Mouse (Mus musculus) neural tube, embryonic 14.5 days (tissue): ENCODE measurements at regions not wholly inside any gene's neighbourhood (a gene's known extent, or its start where the extent isn't known, plus 50 kb on each side); places are given as distances from the start of the nearest gene placed in this dataset.
"Not testable (repeated sequence)": the region's sequence is repeated elsewhere in the genome, so short reads cannot be mapped to it uniquely, and the experiment has no call there.

Experiments
- ATAC-seq: fragments of 200-750 bp; cut with Nextera tagmentation; 2 replicates; pipeline ENCODE4 v1.8.0; 2017; ENCODE audit warnings: low read depth, mild to moderate bottlenecking, moderate TSS enrichment, moderate library complexity
- H3K27ac ChIP-seq: fragments of 300-500 bp; sonication (generic); 2 replicates; pipeline ENCODE4 v1.5.1; 2014; ENCODE audit warnings: low read depth, mild to moderate bottlenecking, control low read depth, low read length, moderate library complexity, mixed read lengths
- H3K27me3 ChIP-seq: fragments of 300-500 bp; sonication (generic); 2 replicates; pipeline ENCODE4 v1.6.1; 2014; ENCODE audit warnings: low read length; ENCODE audit not compliant: control insufficient read depth, insufficient read depth
- H3K36me3 ChIP-seq: fragments of 300-500 bp; sonication (generic); 2 replicates; pipeline ENCODE4 v1.6.1; 2014; ENCODE audit warnings: low read length, mixed read lengths; ENCODE audit not compliant: control insufficient read depth, insufficient read depth
- H3K4me1 ChIP-seq: fragments of 300-500 bp; sonication (generic); 2 replicates; pipeline ENCODE4 v1.6.1; 2014; ENCODE audit warnings: low read length; ENCODE audit not compliant: control insufficient read depth, insufficient read depth
- H3K4me2 ChIP-seq: fragments of 300-500 bp; sonication (generic); 2 replicates; pipeline ENCODE4 v1.6.1; 2014; ENCODE audit warnings: mild to moderate bottlenecking, low read depth, low read length, control low read depth
- H3K4me3 ChIP-seq: fragments of 300-500 bp; sonication (generic); 2 replicates; pipeline ENCODE4 v1.5.1; 2014; ENCODE audit warnings: low read depth, low read length, control low read depth, mixed read lengths
- H3K9ac ChIP-seq: fragments of 300-500 bp; sonication (generic); replicated peaks from 2 replicates; pipeline ENCODE4 v1.6.1; 2014; ENCODE audit warnings: low read depth, mild to moderate bottlenecking, control low read depth, low read length, mixed read lengths
- H3K9me3 ChIP-seq: fragments of 300-500 bp; sonication (generic); 2 replicates; pipeline ENCODE4 v1.6.1; 2016; ENCODE audit warnings: low read length; ENCODE audit not compliant: control insufficient read depth
- WGBS: fragments of 180-500 bp; shearing (Covaris S2); extraction: QIAGEN DNeasy Blood & Tissue Kit; methylation state at CpG from one replicate; pipeline ENCODE4 v1.1.7; 2014; 5-methylcytosine and 5-hydroxymethylcytosine counted together

DNA sequence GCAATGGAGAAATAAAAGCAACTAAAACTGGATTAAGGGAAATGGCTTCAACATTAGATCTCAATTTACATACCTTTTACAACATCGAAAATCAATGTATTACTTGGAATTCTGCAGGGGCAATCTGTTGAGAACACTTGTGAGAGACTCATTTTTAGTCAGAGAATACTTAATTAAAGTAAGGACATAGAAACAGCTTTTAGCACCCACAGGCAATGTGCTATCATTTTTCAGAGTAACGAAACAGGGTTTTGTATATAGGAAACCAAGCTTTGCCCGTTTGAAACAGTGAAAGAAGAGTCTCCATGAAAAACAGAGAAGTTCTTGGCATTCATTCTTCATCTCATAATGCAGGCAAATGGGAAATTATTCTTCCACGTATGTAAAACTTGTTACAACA is 196.4 kb downstream of the Tdrd3 start:
- H3K4me3 ChIP-seq = no peak overlapping the region
- no peak overlapping the region for H3K4me2 ChIP-seq
- 92% methylated on average over 4 of the region's 4 CpGs for WGBS

GRCm38 (mm10) chr14:87619368-87620035 is 203.1 kb downstream of the Tdrd3 start:
- Histone ChIP-seq H3K9me3 (no peaks in the 10 kb centered on the region), H3K9ac (no peak overlapping the region), H3K27ac (no peak overlapping the region), H3K4me1 (no peaks in the 10 kb centered on the region), H3K27me3 (no peaks in the 10 kb centered on the region), H3K4me2 (no peak overlapping the region), H3K36me3 (no peaks in the 10 kb centered on the region), H3K4me3 (no peak overlapping the region)
- no peak; the same call in 1 of the 2 replicates for ATAC-seq
- WGBS = 63% methylated on average over 5 of the region's 5 CpGs

More for the DNA sequence above, 196.4 kb downstream of the Tdrd3 start:
- H3K9me3 ChIP-seq = no peaks in the 10 kb centered on the region
- no peak overlapping the region for H3K27ac ChIP-seq
- ATAC-seq = no peak
- H3K9ac ChIP-seq = no peak overlapping the region
- no peaks in the 10 kb centered on the region for H3K4me1 ChIP-seq
- no peaks in the 10 kb centered on the region for H3K36me3 ChIP-seq
- H3K27me3 ChIP-seq = no peaks in the 10 kb centered on the region

DNA sequence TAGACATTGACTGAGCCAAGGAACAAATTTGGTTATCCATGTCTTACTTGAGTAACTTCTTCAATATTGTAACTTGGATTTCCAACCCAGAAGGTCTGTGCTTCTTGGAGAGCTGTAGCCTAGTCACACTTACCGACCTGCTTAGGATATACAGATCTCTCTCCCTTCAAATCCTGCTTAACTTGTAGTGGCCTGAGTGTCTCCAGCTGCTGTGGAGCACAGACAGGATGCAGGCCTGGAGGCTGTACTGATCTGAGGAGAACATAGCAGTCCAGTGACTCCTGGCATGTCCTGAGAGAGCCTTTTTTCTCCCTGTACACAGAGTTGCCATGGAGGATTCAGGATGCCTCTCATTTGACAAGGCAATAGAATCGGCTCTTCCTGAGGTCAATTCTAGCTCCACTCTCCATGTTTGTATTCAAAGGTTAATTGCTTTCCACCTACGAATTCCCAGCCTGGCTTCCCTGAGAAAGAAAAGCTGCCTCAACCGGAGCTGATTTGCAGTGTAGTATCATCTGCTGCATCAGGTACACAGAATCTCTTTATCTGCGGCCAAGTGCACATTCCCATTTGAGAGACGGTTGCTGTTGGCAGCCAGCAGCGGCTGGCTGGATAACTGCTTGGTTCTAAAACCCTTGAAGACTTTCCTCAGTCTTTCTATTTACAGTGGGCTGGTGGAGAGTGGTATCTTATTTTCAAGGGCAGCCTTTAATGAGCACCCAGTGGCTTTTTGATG is 214.8 kb downstream of the Tdrd3 start:
- WGBS = 74% methylated on average over 7 of the region's 7 CpGs
- Histone ChIP-seq H3K27me3 (no peaks in the 10 kb centered on the region), H3K36me3 (no peaks in the 10 kb centered on the region), H3K4me1 (no peaks in the 10 kb centered on the region), H3K9me3 (no peaks in the 10 kb centered on the region), H3K27ac (no peak overlapping the region), H3K4me2 (no peak overlapping the region), H3K4me3 (no peak overlapping the region), H3K9ac (no peak overlapping the region)
- ATAC-seq = no peak

DNA sequence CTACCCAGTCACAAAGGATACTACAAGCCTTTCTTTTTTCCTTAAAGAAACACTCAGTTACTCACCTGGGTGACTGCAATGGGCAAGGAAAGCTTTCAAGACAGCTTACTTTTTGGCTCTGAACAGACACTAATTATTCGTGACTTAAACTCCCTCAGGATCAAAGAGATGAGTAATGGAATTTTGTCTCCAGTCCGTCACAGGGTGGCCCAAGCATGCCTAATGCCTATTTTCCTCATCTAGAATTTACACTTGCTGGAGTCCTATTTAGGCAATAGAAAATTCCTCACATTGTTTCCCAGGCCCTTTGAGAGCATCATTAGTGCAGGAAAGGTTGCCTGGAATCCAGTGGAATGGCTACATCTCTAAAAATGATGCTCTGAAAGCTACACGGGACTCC is 218.2 kb downstream of the Tdrd3 start:
- H3K4me2 ChIP-seq = no peak overlapping the region
- H3K4me3 ChIP-seq = no peak overlapping the region
- no peaks in the 10 kb centered on the region for H3K9me3 ChIP-seq
- ATAC-seq = no peak
- no peaks in the 10 kb centered on the region for H3K4me1 ChIP-seq
- H3K27me3 ChIP-seq = no peaks in the 10 kb centered on the region
- WGBS = 61% methylated on average over 3 of the region's 3 CpGs
- H3K27ac ChIP-seq = no peak overlapping the region
- no peak overlapping the region for H3K9ac ChIP-seq
- H3K36me3 ChIP-seq = no peaks in the 10 kb centered on the region

GRCm38 (mm10) chr14:87637131-87637530 is 220.7 kb downstream of the Tdrd3 start:
- 87% methylated on average over 2 of the region's 2 CpGs for WGBS
- Histone ChIP-seq H3K36me3 (no peaks in the 10 kb centered on the region), H3K9me3 (no peaks in the 10 kb centered on the region), H3K4me1 (no peaks in the 10 kb centered on the region), H3K27ac (no peak overlapping the region), H3K4me2 (no peak overlapping the region), H3K27me3 (no peaks in the 10 kb centered on the region), H3K9ac (no peak overlapping the region), H3K4me3 (no peak overlapping the region)
- no peak for ATAC-seq

- Histone ChIP-seq H3K27me3 (no peaks in the 10 kb centered on the region), H3K9me3 (no peaks in the 10 kb centered on the region), H3K4me1 (no peaks in the 10 kb centered on the region), H3K36me3 (no peaks in the 10 kb centered on the region), H3K27ac (no peak overlapping the region), H3K4me2 (no peak overlapping the region), H3K9ac (no peak overlapping the region), H3K4me3 (no peak overlapping the region)
- peak; percentile 34; the same call in 1 of the 2 replicates for ATAC-seq
- WGBS = 78% methylated on average over 2 of the region's 2 CpGs
Measured at GRCm38 (mm10) chr14:87667910-87668309, 251.5 kb downstream of the Tdrd3 start.

- Histone ChIP-seq H3K27ac (no peak overlapping the region), H3K4me3 (no peak overlapping the region), H3K36me3 (no peaks in the 10 kb centered on the region), H3K9ac (no peak overlapping the region), H3K27me3 (no peaks in the 10 kb centered on the region), H3K4me2 (no peak overlapping the region), H3K9me3 (no peaks in the 10 kb centered on the region), H3K4me1 (no peaks in the 10 kb centered on the region)
- WGBS = 92% methylated on average over 2 of the region's 2 CpGs
- no peak for ATAC-seq
Measured at GRCm38 (mm10) chr14:87669496-87669895, 253.1 kb downstream of the Tdrd3 start.

DNA sequence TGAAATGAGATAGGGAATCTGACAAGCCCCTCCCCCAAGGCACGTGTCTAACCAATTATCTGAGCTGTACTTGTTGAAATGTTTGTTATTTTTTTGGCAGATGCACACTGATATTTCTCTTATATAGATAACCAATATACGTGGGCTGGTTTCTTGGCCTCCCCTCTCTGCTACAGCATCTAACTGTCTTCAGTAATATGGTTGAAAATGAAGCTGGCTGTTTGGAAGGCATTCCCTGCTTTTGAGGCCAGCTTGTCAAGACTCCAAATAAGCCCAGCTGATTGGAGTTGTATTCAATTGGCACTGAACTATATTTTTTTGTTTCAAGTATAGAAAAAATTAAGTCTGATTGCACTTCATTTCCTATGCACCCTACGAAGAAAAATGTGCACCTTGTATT is 264.3 kb downstream of the Tdrd3 start:
- H3K9me3 ChIP-seq = no peaks in the 10 kb centered on the region
- H3K4me2 ChIP-seq = no peak overlapping the region
- H3K27ac ChIP-seq = no peak overlapping the region
- no peak for ATAC-seq
- H3K4me3 ChIP-seq = no peak overlapping the region
- WGBS = 87% methylated on average over 3 of the region's 3 CpGs
- no peaks in the 10 kb centered on the region for H3K27me3 ChIP-seq
- no peaks in the 10 kb centered on the region for H3K4me1 ChIP-seq
- no peaks in the 10 kb centered on the region for H3K36me3 ChIP-seq
- H3K9ac ChIP-seq = no peak overlapping the region

GRCm38 (mm10) chr14:87683091-87683806 is 266.8 kb downstream of the Tdrd3 start:
- 91% methylated on average over 4 of the region's 4 CpGs for WGBS
- not testable (repeated sequence) for H3K9me3 ChIP-seq

More at GRCm38 (mm10) chr14:87683091-87683806, 266.8 kb downstream of the Tdrd3 start:
- H3K4me2 ChIP-seq, H3K27me3 ChIP-seq, H3K36me3 ChIP-seq, H3K9ac ChIP-seq, H3K27ac ChIP-seq, ATAC-seq, H3K4me3 ChIP-seq, H3K4me1 ChIP-seq: not testable (repeated sequence)
